Mouse (Mus musculus) CH12.LX (cell line): Measurements from ENCODE around the gene Phf7. TPM values are rescaled to one million over a fixed set of nuclear protein-coding genes. Genes with fewer than 3 reads are reported as not detected.

ENCODE experiments used
- DNase-seq: peaks from one replicate; pipeline ENCODE4 v3.0.0-alpha.2; 2013; ENCODE audit errors: extremely low read depth
- H3K27ac ChIP-seq: 2 replicates; pipeline ENCODE4 v1.5.1; 2012; ENCODE audit warnings: low read depth, mild to moderate bottlenecking, control low read depth, moderate library complexity; ENCODE audit not compliant: insufficient read depth
- H3K27me3 ChIP-seq: replicated peaks from 2 replicates; pipeline ENCODE3; 2012; ENCODE audit warnings: inconsistent platforms
- H3K36me3 ChIP-seq, 2 experiments: replicated peaks in 1 of 2; 2 replicates each; pipeline versions ENCODE3 to v1.6.1; 2012; ENCODE audit warnings: inconsistent platforms in 1 of 2, low read length in 1 of 2, mild to moderate bottlenecking in 1 of 2, mixed read lengths in 1 of 2, moderate library complexity in 1 of 2; ENCODE audit not compliant: control insufficient read depth in 1 of 2, insufficient read depth in 1 of 2
- H3K4me1 ChIP-seq, 2 experiments: 2 replicates each; pipeline ENCODE4 v1.6.1; 2012; ENCODE audit warnings: inconsistent platforms in 1 of 2, moderate library complexity in 1 of 2; ENCODE audit not compliant: insufficient read depth in 2 of 2, control insufficient read depth in 1 of 2
- H3K4me2 ChIP-seq: 2 replicates; pipeline ENCODE4 v1.6.1; 2012; ENCODE audit warnings: low read depth, mild to moderate bottlenecking, control low read depth; ENCODE audit not compliant: poor library complexity, insufficient read depth, severe bottlenecking
- H3K4me3 ChIP-seq, 3 experiments: fragments of 150-350 bp in 1 of 3; sonication (generic) in 1 of 3; replicated peaks in 1 of 3; 2 replicates each; pipeline versions ENCODE3 to v1.5.1; 2011 to 2012; ENCODE audit warnings: low read depth in 2 of 3, low read length in 2 of 3, mild to moderate bottlenecking in 2 of 3, moderate library complexity in 2 of 3, control low read depth in 1 of 3, improper control_type of control experiment in 1 of 3, inconsistent platforms in 1 of 3, mixed read lengths in 1 of 3; ENCODE audit not compliant: poor library complexity in 1 of 3
- H3K79me2 ChIP-seq: replicated peaks from 2 replicates; pipeline ENCODE4 v1.6.1; 2012; ENCODE audit warnings: mild to moderate bottlenecking, moderate library complexity; ENCODE audit not compliant: control insufficient read depth, poor library complexity, insufficient read depth, severe bottlenecking; ENCODE audit errors: extremely low read depth
- H3K9ac ChIP-seq: 2 replicates; pipeline ENCODE4 v1.6.1; 2012; ENCODE audit warnings: low read depth, mild to moderate bottlenecking, control low read depth, moderate library complexity; ENCODE audit not compliant: insufficient read depth
- H3K9me3 ChIP-seq: replicated peaks from 2 replicates; pipeline ENCODE3; 2012; ENCODE audit warnings: low read length, inconsistent platforms, mixed read lengths
- CHD2 ChIP-seq: IDR thresholded peaks from 2 replicates; pipeline ENCODE4 v1.6.1; 2011; ENCODE audit warnings: low read length, improper control_type of control experiment
- CTCF ChIP-seq, 2 experiments: IDR thresholded peaks in 1 of 2; conservative IDR thresholded peaks in 1 of 2; 2 replicates each; pipeline ENCODE4 v1.5.1; 2011 to 2012; ENCODE audit warnings: low read depth in 2 of 2, low read length in 2 of 2, improper control_type of control experiment in 1 of 2, inconsistent platforms in 1 of 2, mild to moderate bottlenecking in 1 of 2, moderate library complexity in 1 of 2
- ELF1 ChIP-seq: IDR thresholded peaks from 2 replicates; pipeline ENCODE4 v1.6.1; 2014; ENCODE audit warnings: low read depth, mild to moderate bottlenecking, inconsistent platforms, low read length, improper control_type of control experiment
- EP300 ChIP-seq: IDR thresholded peaks from 2 replicates; pipeline ENCODE4 v1.6.1; 2011; ENCODE audit warnings: low read length, improper control_type of control experiment
- ETS1 ChIP-seq: conservative IDR thresholded peaks from 2 replicates; pipeline ENCODE4 v1.6.1; 2012; ENCODE audit warnings: low read depth, mild to moderate bottlenecking, inconsistent platforms, low read length, improper control_type of control experiment, moderate library complexity
- HCFC1 ChIP-seq: IDR thresholded peaks from 2 replicates; pipeline ENCODE4 v1.6.1; 2012; ENCODE audit warnings: low read depth, mild to moderate bottlenecking, inconsistent platforms, low read length, improper control_type of control experiment
- IRF4 ChIP-seq: IDR thresholded peaks from 2 replicates; pipeline ENCODE4 v1.6.1; 2014; ENCODE audit warnings: low read depth, mild to moderate bottlenecking, inconsistent platforms, low read length, improper control_type of control experiment
- JUND ChIP-seq: conservative IDR thresholded peaks from 2 replicates; pipeline ENCODE4 v1.6.1; 2011; ENCODE audit warnings: low read depth, low read length, improper control_type of control experiment
- MAFK ChIP-seq: IDR thresholded peaks from 2 replicates; pipeline ENCODE4 v1.6.1; 2011; ENCODE audit warnings: low read length, improper control_type of control experiment; ENCODE audit not compliant: insufficient replicate concordance
- MAX ChIP-seq: IDR thresholded peaks from 2 replicates; pipeline ENCODE4 v1.6.1; 2011; ENCODE audit warnings: low read length, improper control_type of control experiment
- MAZ ChIP-seq: IDR thresholded peaks from 2 replicates; pipeline ENCODE4 v1.6.1; 2012; ENCODE audit warnings: low read depth, mild to moderate bottlenecking, inconsistent platforms, low read length, improper control_type of control experiment, moderate library complexity
- MEF2A ChIP-seq: IDR thresholded peaks from 2 replicates; pipeline ENCODE4 v1.6.1; 2014; ENCODE audit warnings: low read depth, mild to moderate bottlenecking, inconsistent platforms, low read length, improper control_type of control experiment, borderline replicate concordance
- MYC ChIP-seq: IDR thresholded peaks from 2 replicates; pipeline ENCODE4 v1.6.1; 2011; ENCODE audit warnings: low read depth, mild to moderate bottlenecking, improper control_type of control experiment, low read length
- NRF1 ChIP-seq: IDR thresholded peaks from 2 replicates; pipeline ENCODE4 v1.6.1; 2014; ENCODE audit warnings: low read depth, mild to moderate bottlenecking, inconsistent platforms, low read length, improper control_type of control experiment, moderate library complexity
- POLR2AphosphoS2 ChIP-seq: IDR thresholded peaks from 2 replicates; pipeline ENCODE4 v1.6.1; 2011; ENCODE audit warnings: low read depth, low read length, improper control_type of control experiment
- RCOR1 ChIP-seq: conservative IDR thresholded peaks from 2 replicates; pipeline ENCODE4 v1.6.1; 2012; ENCODE audit warnings: low read depth, mild to moderate bottlenecking, inconsistent platforms, low read length, improper control_type of control experiment
- TBP ChIP-seq: conservative IDR thresholded peaks from 2 replicates; pipeline ENCODE4 v1.6.1; 2011; ENCODE audit warnings: low read depth, low read length, improper control_type of control experiment
- TCF12 ChIP-seq: IDR thresholded peaks from 2 replicates; pipeline ENCODE4 v1.6.1; 2014; ENCODE audit warnings: low read depth, mild to moderate bottlenecking, inconsistent platforms, low read length, improper control_type of control experiment
- UBTF ChIP-seq: IDR thresholded peaks from 2 replicates; pipeline ENCODE4 v1.6.1; 2012; ENCODE audit warnings: low read depth, mild to moderate bottlenecking, inconsistent platforms, low read length, improper control_type of control experiment, moderate library complexity
- USF1 ChIP-seq: IDR thresholded peaks from 2 replicates; pipeline ENCODE4 v1.6.1; 2014; ENCODE audit warnings: low read depth, mild to moderate bottlenecking, inconsistent platforms, low read length, improper control_type of control experiment
- ZMIZ1 ChIP-seq: IDR thresholded peaks from 2 replicates; pipeline ENCODE4 v1.6.1; 2012; ENCODE audit warnings: low read depth, mild to moderate bottlenecking, inconsistent platforms, low read length, improper control_type of control experiment
- ZNF384 ChIP-seq: IDR thresholded peaks from 2 replicates; pipeline ENCODE4 v1.6.1; 2012; ENCODE audit warnings: low read depth, low read length, improper control_type of control experiment, inconsistent platforms
- dilution Hi-C: fragments of 300-500 bp; cut with MboI; formaldehyde crosslinking; loops from 2 replicates; pipeline ENCODE4 v1.14.3; 2020; ENCODE audit warnings: low sequenced_read_pairs; ENCODE audit not compliant: extremely low pct_unique_long_range_greater_than_20kb, extremely low pct_ligation_motif_present
- in situ Hi-C: fragments of 300-500 bp; cut with MboI; formaldehyde crosslinking; loops from 3 replicates; pipeline ENCODE4 v1.14.3; 2019; ENCODE audit warnings: low sequenced_read_pairs, low pct_ligation_motif_present, low pct_unique_long_range_greater_than_20kb, mixed read lengths
- polyA plus RNA-seq: library from polyadenylated mRNA; unstranded; fragments of >175 nt; gene quantifications from 2 replicates; pipeline ENCODE4 v1.2.1, GENCODE M21; 2012; ENCODE audit warnings: low read depth; ENCODE audit not compliant: insufficient read length
- total RNA-seq, 2 experiments: library from RNA; depleted of rRNA; stranded (reverse); fragments of 300-350 nt in 1 of 2; fragments of >200 nt in 1 of 2; gene quantifications; 2 replicates each; pipeline ENCODE4 v1.2.3; 2012 to 2014

The Phf7 gene
- total and polyA plus RNA-seq, 3 experiments = 10.0 to 13.9 (median 13.5) TPM

DNA sequence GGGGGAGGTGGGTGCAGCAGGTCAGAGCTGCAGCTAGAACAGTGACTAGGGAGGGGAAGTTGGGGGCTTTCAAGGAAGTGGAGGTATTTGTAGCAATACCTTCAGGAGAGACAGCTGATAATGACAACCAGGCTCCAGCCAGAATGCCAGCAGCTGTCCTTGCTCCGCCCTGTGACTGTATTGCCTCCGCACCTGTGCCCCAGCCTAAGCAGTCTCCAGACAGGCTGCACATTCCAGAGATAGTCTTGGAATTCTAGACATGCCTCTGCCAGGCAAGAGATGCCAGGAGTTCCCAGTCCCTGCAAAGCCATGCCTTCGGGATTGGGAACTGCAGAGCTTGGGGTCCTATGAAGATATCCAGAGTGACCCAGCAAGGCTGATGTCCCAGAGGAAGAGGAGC lies 38.6 kb downstream of the Phf7 start:
- DNase-seq = no peak
- Histone ChIP-seq H3K4me1 (peaks cover 11 to 23% of the 10 kb centered on the region in 2 experiments), H3K27me3 (peaks cover 13% of the 10 kb centered on the region), H3K36me3 (no peaks in the 10 kb centered on the region), H3K4me2 (no peak overlapping the region), H3K27ac (no peak overlapping the region), H3K4me3 (no peak overlapping the region), H3K9me3 (no peaks in the 10 kb centered on the region), H3K79me2 (no peaks in the 10 kb centered on the region), H3K9ac (no peak overlapping the region)
- in situ Hi-C loops = no loop called here
- dilution Hi-C loops = no loop called here
- TF ChIP-seq ELF1 = no peak
- no peak for TF ChIP-seq MAFK
- no peak for TF ChIP-seq ZNF384
- no peak for TF ChIP-seq TCF12
- no peak for TF ChIP-seq RCOR1
- TF ChIP-seq NRF1 = no peak
- no peak for TF ChIP-seq POLR2AphosphoS2
- no peak for TF ChIP-seq ETS1
- TF ChIP-seq TBP = no peak
- no peak for TF ChIP-seq JUND
- TF ChIP-seq ZMIZ1 = no peak
- TF ChIP-seq USF1 = no peak
- no peak for TF ChIP-seq MYC
- TF ChIP-seq MAX = no peak
- no peak for TF ChIP-seq CHD2
- TF ChIP-seq UBTF = no peak
- TF ChIP-seq MAZ = no peak
- TF ChIP-seq EP300 = no peak
- TF ChIP-seq CTCF (conservative IDR thresholded peaks at IDR 0.05 in 1 of 2, IDR thresholded peaks at IDR 0.05 in 1 of 2; ENCODE audit: low read depth in 2 of 2, low read length in 2 of 2) = no peak

DNA sequence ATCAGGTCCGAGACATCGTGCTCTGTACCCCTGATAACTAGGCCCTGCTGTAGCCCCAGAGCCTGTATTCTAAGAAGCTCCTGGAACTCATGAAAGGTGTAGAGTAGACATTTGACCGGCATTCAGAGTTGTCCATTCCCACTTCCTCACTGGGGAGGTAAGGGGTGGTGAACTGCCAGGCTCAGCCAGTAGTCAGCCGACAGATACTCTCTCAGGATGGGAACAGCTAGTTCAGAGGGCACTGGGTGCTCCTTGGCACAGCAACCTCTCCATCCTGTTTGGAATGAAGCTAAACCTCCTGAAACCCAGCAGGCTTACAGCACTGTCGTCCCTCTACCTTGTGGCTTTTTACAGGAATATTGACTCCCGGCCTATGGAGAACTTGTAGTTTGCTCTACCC lies 39.3 kb downstream of the Phf7 start:
- peaks cover 9 to 23% of the 10 kb centered on the region in 2 experiments; a peak in 3 of 4 replicates for H3K4me1 ChIP-seq
- H3K79me2 ChIP-seq = no peaks in the 10 kb centered on the region
- dilution Hi-C loops (no loop called here), in situ Hi-C loops (no loop called here)
- TF ChIP-seq TCF12 = no peak
- no peak for TF ChIP-seq JUND
- TF ChIP-seq EP300 = no peak
- no peak for TF ChIP-seq MEF2A
- TF ChIP-seq ZNF384 = no peak
- TF ChIP-seq IRF4 = no peak
- no peak for TF ChIP-seq HCFC1
- TF ChIP-seq ELF1 = no peak
- no peak overlapping the region for H3K9ac ChIP-seq
- no peaks in the 10 kb centered on the region for H3K9me3 ChIP-seq
- DNase-seq = no peak
- no peaks in the 10 kb centered on the region for H3K36me3 ChIP-seq
- H3K27ac ChIP-seq = no peak overlapping the region
- H3K4me2 ChIP-seq = no peak overlapping the region
- peaks cover 13% of the 10 kb centered on the region for H3K27me3 ChIP-seq
- no peak overlapping the region for H3K4me3 ChIP-seq
